Mouse (Mus musculus) B cell, adult 67 days (primary cell): ENCODE measurements around the gene Olfr293. TPM values are rescaled to one million over a fixed set of nuclear protein-coding genes. Genes with fewer than 3 reads are reported as not detected.

ENCODE experiments used
- total RNA-seq, 2 experiments: library from RNA; stranded (reverse); gene quantifications; 4 replicates each; pipeline ENCODE4 v1.2.4; 2023

The Olfr293 gene
- total RNA-seq, result not detected

GRCm38 (mm10) chr7:86648761-86649160 lies at the start of gene Olfr293:
Gene Olfr293 (plus strand): TSS chr7:86649061.

GRCm38 (mm10) chr7:86616543-86616942 lies 32.3 kb upstream of the Olfr293 start, which contains the start of gene Olfr294:
Gene Olfr294 (minus strand): TSS chr7:86616643.

GRCm38 (mm10) chr7:86688030-86688429 lies 39.2 kb downstream of the Olfr293 start, which contains the start of gene Olfr292:
Gene Olfr292 (plus strand): TSS chr7:86688330.

Other genes starting within 250 kb of the Olfr293 start
- gene Olfr301, start 245.2 kb upstream of the Olfr293 start, total RNA-seq, result not detected
- not detected for gene Olfr299, start 189.1 kb upstream of the Olfr293 start, total RNA-seq
- not detected for gene Olfr298, start 156.6 kb upstream of the Olfr293 start, total RNA-seq
- not detected for gene Olfr297, start 129.1 kb upstream of the Olfr293 start, total RNA-seq
- gene Olfr295, start 65.2 kb upstream of the Olfr293 start, total RNA-seq, result not detected
- gene Olfr294, start 32.4 kb upstream of the Olfr293 start, total RNA-seq, result not detected
- not detected for gene Olfr292, start 39.3 kb downstream of the Olfr293 start, total RNA-seq
- gene Folh1, start 126.9 kb downstream of the Olfr293 start, total RNA-seq, result not detected
- not detected for gene Vmn2r77, start 146.0 kb downstream of the Olfr293 start, total RNA-seq